Mouse (Mus musculus) brain, embryonic 14.5 days (tissue): ENCODE data around the gene Gm49345.

Experiments used
- CTCF ChIP-seq: fragments of 200-500 bp; IDR thresholded peaks from 2 replicates; pipeline ENCODE4 v1.5.1; 2012; ENCODE audit warnings: inconsistent platforms, mild to moderate bottlenecking, moderate library complexity, borderline replicate concordance; ENCODE audit not compliant: insufficient read depth, insufficient read length; ENCODE audit errors: extremely low read depth
- POLR2A ChIP-seq: fragments of 200-500 bp; IDR thresholded peaks from 2 replicates; pipeline ENCODE4 v1.6.1; 2012; ENCODE audit warnings: mild to moderate bottlenecking, inconsistent platforms, borderline replicate concordance; ENCODE audit not compliant: poor library complexity, insufficient read depth, insufficient read length, severe bottlenecking; ENCODE audit errors: extremely low read depth

GRCm38 (mm10) chr13:67652496-67652895, 14.9 kb upstream of the Gm49345 start:
- TF ChIP-seq POLR2A = no peak
- no peak for TF ChIP-seq CTCF
